Mouse (Mus musculus) R1 (cell line): ENCODE measurements around the gene Dazap1.

Experiments
- DNase-seq: peaks from one replicate; pipeline ENCODE4 v3.0.0-alpha.2; 2018; ENCODE audit warnings: low read depth, low spot score

Dazap1 gene

DNA sequence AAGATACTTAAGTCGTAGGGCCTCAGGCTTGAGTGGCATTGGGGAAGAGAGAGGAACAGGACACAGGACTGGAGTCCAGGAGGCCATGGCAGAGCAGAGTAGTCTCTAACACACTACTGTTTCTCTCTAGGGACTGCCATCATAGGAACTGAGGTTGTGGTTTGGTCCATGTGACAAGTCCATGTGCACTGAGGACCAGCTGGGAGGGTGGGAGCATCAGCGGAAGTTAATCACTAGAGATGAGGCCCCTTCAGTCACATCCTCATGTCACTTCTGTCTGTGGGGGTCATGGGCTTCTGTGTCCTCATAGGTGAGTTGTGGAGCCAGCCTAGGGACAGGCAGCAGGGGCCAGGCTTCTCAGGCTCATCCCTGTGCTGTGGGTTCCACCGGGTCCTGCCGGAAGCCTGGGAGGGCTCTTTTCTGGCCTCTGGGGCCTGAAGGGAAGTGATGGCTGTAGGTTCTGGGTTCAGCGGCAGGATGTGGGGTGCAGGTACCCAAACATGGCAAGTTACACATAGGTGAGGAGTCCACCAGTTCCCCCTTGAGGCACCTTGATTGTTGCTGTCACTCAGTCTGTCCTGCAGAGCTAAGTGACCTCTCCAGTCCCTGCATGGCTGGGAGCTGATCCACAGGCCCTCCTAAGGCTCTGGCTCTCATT is 10.0 kb downstream of the Dazap1 start:
- DNase-seq, result no peak

DNA sequence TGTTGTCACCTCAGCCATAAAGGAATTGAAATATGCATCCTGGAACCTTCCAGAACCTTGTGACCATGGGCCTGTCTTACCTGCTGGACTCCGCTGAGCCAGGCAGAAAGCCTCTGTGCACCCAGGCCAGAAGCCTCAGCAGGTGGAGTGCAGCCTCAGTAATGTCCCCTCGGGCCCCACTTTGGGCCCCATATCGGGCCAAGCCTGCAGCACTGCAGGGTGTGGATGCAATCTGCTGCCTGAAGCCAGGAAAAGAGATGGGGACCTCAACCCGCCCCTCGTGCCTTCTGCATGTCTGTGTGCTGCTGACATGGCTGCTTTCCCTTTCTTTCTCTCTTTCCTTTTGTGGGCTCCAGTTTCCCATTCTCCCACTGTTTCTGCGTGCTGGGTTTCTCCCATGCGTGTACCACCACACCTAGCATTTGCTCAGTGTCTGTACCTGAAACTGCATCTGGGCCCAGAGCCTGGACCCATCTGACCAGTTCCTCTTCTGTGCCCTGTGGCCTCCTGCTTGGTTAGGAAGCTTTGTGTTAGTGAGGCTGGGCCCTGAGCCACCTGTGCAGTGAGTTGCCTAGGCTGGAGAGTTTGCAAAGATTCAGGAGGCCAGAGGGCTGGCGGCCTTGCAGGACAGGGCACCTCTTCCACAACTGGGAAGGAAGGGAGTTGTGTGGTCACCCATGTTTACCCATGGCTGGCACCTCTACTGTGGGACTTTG is 10.7 kb downstream of the Dazap1 start:
- no peak for DNase-seq

DNA sequence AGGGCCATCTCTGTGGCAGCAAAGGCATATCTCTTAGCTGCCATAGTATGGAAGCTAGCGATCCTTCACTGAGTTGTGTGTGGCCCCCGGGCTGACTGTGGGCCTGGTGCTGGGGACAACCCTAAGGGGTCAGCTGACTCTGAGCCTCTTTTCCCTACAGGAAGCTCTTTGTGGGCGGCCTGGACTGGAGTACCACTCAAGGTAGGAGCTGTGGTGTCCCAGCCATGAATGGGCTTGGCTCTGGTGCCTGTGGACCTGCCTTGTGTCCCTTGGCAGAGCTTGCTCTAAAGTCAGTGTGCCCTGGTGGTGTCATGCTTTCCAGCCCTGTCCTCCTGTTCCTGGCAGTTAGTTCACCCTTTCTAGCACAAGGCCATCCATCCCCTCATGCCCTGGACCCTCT is 12.6 kb downstream of the Dazap1 start:
- no peak for DNase-seq

DNA sequence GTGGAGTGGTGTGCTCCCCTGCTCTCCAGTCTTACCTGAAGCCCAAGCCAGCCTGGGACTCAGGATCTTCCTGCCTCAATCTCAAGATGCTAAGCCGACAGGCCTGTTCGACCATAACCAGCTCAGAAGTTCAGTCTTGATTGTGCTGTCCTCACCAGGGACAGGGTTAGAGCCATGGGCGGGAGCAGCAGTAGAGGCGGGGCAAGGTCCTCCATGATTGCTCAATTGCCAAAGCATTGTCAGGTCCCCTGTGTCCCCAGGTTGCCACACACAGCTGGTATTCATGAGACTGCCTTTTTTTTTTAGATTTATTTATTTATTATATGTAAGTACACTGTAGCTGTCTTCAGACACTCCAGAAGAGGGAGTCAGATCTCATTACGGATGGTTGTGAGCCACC is 15.0 kb downstream of the Dazap1 start:
- DNase-seq, result no peak

DNA sequence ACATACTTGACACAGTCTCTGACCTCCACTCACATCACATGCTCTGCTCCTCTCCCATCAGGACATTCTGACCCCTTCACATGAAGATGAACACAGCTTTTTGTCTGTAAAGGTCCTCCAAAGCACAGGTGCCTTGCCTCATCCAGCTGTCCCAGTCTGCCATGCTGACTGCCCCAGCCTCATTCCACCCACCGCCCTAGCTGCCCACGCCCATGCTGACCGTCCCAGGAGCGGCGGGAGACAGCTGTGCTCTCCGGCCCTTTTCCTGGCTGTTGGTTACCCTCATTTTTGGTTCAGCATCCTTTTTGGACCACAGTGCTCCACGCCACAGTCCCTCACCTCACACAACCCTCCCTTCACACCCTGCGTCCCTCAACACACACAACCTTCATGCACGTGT is 17.1 kb downstream of the Dazap1 start:
- DNase-seq, result no peak

DNA sequence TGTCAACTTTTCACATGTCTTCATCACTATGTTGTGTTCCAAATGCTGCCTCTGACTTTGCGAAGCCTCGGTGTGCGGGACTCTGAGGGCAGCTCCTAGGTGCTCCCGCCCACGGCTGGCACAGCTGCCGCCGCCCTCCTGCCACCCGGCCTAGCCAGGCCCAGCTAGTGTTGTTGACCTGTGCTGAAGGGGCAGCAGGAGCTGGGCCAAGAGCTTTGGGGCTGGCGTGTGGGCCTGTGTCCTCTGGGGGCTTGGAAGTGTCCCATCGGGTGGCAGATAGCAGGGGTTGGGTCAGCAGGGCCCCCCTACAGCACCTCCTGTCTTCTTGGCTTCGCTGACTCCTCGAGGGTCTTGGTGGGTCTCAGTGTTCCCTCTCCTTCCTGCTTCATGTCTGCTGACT is 18.0 kb downstream of the Dazap1 start:
- no peak for DNase-seq

DNA sequence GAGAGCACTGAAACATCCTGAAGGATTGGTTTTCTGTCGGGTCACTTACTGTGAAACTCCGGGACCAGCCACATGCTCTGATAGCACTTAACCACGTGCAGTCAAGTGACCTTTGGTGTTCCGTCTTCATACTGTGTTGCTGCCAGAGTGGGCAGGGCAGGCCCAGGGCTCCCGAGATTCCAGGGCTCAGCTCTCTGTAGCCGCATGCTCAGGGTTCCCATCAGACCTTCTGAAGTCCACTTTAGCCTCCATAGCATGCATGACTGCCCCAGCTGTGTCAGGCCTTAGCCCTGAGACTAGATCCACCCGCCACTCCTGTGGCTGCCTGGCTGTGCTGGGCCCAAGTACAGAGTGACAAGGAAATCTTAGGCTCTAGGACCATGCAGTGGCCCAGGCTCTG is 20.0 kb downstream of the Dazap1 start:
- DNase-seq, result no peak

DNA sequence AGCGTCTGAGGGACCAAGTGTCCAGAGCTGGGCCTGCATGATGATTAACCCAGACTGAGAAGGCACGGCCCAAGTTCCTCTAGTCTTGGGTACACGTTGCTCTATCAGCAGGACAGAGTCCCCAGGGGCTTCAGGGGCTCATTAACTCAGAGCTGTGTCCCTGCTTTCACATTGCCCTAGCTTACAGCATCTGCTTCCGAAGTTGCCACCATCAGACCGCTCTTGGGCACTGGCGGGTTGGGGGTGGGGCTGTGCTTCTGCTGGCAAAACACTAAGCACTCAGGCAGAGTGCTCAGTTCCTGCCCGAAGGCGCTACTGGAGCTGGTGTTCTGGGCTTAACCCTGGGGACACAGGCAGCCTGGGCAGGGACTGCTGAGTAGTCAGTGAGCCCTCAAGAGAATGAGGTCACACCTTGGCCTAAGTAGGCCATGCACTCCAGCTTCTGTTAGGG is 20.7 kb downstream of the Dazap1 start:
- DNase-seq, result no peak

DNA sequence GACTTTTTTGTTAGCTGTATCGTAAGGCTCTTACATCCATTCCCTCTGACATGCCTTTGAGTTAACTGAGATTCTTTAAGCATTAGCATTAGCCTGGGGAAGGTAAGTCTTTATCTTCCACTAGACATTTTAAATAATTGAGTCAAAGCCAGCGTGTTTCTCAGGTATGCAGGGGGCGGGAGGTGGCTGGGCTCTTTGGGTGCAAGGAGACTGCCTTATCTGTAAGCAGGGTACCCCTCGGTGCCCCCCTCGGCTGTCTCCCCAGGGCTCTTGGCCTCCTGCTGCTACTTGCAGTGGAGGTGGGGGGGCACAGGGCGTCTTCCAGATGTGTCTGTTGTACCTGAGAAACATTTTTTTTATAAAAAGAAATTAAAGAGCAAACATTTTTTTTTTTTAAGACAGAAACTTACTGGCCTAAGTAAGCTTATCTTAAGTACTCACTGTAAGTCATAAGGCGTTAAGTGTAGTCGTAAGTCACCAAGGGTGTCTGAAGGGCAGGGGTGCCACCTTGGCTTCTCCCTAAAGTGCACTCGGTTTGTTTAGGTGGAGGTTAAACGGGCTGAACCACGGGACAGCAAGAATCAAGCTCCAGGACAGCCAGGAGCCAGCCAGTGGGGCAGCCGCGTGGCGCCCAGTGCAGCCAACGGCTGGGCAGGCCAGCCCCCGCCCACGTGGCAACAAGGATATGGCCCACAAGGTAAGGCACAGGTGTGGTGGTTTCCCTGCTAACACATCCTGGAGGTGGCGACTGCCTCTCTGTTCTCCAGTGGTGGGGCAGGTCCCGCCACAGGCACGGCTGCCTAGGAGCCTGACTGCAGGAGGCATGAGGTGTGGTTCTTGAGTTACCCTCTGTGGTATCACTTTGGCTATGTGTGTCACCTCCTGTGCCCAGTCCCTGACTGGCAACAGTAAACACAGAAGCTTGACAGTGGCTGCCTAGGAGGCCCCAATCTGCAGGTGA is 21.5 kb downstream of the Dazap1 start:
- DNase-seq, result no peak

DNA sequence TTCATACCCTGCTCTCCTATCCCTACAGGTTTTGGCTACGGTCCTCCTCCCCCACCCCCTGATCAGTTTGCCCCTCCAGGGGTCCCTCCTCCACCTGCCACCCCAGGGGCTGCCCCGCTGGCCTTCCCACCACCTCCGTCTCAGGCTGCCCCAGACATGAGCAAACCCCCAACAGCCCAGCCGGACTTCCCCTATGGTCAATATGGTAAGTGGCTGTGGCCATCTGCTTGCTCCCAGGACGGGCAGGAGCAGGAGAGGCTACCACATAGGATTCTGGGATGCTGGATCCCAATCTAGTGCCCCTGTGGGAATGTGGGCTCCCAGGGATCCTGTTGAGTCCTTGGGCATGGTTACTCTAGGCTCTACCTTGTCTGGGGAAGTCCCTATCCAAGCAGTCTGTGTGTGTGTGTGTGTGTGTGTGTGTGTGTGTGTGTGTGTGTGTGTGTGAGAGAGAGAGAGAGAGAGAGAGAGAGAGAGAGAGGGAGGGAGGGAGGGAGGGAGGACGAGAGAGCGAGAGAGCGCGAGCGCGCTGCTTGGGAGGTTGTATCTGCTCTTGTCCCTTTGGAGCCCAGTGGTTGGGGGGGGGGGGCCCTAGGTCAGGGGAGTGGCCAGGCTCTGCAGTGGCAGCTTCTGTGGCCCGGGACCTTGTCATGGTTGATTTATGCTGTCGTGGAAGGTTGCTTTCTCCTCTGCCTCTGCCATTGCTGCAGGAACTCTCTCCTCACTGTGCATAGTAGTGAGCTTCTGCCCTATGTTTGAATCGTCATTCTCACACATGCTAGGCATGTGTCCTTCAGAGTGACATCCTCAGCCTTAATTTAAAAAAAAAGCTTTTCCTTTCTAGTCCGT is 24.2 kb downstream of the Dazap1 start:
- DNase-seq, result no peak

DNA sequence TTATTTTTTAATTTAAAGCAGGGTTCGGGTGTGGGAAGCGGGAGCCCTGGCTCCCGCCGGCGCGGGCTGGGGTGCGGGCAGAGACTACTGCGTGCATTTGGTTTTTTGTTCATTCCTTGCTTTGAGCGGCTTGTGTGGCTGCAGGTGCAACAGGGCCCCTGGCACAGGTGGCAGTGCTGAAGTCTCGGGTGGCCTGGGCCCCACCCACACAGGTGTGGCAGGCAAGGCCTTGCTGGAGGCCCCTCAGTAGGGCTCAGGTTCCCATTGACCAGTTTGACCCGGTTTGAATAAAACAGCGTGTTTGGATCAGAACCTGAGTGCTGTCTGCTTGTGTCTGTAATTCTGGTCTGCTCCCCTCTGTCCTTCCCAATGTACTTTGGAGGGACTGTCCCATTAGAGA is 26.8 kb downstream of the Dazap1 start:
- DNase-seq, result no peak

DNA sequence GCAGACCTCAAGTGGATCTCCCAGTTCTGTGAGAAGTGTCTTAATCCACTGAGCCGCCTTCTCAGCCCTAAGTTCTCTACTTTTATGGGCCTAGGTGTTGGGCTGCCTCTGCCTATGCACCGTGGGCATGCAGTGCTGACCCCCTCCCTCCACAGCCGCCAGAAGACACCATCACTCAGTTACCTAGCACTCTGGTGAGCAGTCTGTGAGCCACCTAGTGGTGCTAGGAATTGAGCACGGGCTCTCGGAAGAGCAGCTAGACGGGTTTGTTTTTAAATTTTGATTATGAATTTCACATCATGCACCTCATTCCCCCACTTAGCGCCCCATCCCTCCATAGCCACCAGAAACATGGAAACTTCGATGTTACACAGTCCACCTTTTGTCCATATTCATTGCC is 27.4 kb downstream of the Dazap1 start:
- DNase-seq, result peak; percentile 38

DNA sequence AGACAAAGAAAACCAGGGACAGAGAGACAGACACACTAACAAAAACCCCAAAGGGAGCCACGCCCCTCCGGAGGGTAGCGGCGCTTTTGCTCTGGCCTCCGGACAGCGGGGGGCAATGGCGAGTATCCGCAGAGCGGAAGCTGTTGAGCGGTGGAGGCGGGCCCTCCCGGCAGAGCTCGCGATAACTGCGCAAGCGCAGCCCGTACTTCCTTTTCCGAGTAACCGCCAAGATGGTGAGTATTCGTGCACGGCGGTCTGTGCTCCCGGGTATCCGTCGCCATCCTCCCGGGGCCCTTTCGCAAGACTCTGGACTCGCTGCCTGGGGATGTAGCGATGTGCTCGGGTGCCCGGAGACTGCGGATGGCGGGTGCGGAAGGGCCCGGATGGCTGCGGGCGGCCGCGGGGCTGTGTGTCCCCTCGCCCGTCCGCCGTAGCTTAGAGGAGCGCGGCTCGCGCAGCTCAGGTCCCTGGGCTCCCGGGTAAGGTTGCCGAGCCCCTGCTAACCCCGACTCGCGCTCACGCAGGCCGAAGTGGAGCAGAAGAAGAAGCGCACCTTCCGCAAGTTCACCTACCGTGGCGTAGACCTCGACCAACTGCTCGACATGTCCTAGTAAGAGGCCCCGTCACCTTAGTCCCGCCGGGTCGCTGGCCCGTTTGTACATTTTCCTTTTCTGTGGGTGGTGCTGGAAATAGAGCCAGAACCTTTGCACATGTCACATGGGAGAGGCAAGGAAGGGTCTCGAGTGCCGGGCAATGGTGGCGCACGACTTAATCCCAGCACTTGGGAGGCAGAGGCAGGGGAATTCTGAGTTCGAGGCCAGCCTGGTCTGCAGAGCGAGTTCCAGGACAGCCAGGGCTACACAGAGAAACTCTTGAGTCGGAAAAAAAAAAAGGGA is 31.2 kb downstream of the Dazap1 start, which contains the start of gene Rps15:
Rps15 (plus strand) TSS at position 203 of the 896 bp plus-strand sequence.
- peak; percentile 98 for DNase-seq

DNA sequence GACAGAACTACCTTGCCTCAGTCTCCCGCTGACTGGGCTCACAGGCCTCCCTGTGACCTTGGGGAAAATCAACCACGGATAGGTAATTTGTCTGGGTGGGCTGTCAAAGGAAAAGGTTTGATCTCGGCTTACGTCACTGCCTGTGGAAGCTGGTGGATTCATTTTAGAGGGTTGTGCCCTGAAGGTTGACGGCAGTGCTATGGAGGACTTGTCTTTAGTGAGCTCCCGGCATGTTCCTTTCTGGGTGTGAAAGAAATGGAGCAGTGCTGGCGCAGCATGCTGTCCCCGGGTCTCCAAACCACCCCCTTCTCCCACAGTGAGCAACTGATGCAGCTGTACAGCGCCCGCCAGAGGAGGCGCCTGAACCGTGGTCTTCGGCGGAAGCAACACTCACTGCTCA is 32.0 kb downstream of the Dazap1 start:
- DNase-seq, result peak; percentile 65

DNA sequence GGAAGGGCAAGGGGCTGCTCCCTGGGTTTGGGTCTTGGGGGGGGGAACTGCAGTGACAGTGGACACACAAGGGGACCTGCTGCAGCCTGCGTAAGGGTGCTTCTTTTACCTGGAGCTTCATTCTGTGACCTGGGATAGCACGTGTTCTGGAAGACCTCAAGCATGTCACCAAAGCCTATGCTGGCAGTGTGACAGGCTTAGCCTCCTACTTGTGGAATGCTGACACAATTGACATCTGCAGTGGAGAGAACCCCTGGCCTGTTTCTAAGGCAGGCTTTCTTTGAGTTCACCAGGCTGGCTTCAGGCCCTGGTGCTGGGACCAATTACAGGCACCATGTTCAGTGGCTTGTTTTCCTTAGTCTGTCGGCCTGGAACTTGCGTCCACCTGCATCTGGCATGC is 33.0 kb downstream of the Dazap1 start:
- DNase-seq, result no peak

DNA sequence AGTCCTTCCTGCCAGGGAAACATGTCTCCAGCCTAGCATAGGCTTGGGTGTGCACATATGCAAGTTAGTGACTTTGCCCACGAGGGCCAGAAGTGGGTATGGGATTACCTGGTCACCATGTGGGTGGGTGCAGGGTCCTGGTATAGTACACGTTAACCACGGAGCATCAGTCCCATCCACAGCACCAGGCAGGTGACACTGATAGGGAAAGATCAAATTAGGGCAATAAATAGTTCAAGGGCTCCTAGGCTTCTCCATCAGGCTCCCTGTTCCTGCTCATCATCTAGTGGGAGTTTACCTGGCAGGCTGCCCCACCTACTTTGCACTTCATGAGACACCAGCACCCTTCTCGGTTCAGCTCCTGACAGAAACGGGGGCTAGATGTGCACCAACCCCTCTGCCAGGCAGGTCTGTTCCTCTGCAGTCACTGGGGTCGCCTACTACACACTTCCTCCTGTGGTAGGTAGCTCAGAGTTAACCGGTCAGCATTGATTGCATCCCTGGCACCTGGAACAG is 33.6 kb downstream of the Dazap1 start:
- DNase-seq, result no peak

DNA sequence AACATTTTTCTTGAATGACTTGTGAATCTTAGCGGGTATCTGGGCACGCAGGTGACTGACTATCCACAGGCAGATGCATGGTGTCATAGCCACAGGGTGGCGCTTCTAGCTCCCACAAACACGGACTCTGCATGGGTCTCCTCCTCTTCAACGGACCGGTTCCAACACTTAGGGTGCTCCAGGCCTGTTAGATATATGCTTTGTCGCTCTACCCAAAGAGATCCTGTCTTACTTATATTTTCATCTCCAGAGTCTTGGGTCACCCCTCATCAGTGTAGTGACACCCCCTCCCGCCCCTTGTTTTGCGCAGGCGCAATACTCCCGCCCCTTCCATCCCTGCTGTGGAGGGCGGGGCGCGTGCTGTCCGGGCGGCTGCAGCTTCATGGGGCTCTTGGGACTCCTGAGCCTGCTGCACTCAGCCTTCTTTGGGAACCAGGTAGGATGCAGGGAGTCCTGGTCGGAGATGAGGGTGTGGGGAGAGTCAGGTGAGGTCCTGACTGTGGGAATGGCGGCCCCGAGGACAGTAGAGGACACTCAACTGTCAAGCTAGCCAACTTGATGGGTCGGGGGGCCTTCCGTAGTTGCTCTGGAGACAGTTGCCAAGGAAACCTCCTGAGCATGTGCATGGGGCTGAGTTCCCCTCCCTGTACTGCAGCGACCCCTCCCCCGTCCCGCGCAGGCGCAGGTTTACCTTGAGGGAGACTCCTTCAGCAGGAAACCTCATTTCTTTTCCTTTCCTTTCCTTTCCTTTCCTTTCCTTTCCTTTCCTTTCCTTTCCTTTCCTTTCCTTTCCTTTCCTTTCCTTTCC is 34.5 kb downstream of the Dazap1 start, which contains the start of gene Apc2:
Apc2 (plus strand) TSS at position 360 of the 808 bp plus-strand sequence.
- DNase-seq, result peak; percentile 88

DNA sequence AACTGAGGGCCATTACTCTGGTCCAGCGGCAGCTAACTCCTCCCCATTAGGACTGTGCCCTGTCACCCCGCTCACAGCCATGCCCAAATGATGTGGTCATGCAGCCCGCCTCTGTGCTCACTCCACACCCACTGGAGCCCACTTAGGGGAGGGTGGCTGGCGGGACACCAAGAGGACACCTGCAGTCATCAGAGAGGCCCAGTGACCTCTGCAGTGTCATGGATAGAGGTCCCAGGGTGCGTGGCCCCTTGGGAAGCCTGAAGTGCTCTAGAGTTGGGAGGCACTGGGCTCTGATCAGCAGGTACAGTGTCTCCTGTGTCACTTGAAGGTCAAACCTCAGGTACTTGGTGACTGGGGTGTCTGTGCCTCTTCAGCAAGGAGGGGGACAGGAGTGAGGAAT is 35.5 kb downstream of the Dazap1 start:
- DNase-seq, result no peak

DNA sequence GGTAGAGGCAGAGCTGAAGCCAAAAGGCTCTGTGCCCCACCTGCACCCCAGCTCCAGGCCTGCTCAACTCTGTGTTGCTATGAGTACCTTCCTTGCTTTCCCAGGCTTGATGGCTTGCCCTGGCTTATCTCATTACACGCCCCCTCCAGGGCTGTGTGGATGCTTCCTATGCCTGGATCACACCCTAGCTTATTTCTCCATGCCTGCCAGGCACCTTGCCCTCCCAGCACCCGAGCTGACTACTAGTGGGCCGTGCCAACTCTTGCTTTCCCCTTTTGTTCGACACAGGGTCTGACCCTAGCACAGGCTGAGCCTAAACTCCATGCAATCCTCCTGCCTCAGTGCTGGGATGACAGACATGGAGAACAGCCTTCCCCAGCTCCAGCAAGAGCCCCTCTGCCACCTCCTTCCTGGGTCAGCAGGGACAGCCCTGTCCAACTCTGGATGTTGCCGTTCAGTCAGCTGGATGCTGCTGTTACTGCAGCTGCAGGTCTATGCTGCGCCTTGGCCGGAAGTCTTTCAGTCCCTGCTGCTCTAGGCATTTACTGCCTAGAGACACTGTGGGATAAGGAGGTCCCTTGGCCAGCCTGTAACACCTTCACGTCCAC is 36.3 kb downstream of the Dazap1 start:
- DNase-seq, result no peak
